Mouse (Mus musculus) testis, adult 2 months (tissue): ENCODE measurements around the gene Atxn7. TPM values are rescaled to one million over a fixed set of nuclear protein-coding genes. Genes with fewer than 3 reads are reported as not detected.
"Not testable (repeated sequence)": the region's sequence is repeated elsewhere in the genome, so short reads cannot be mapped to it uniquely, and the experiment has no call there.

Source experiments
- H3K27ac ChIP-seq: fragments of 200-500 bp; 2 replicates; pipeline ENCODE4 v1.5.1; 2012; ENCODE audit warnings: low read depth, low read length; ENCODE audit not compliant: control insufficient read depth, insufficient read depth
- H3K27me3 ChIP-seq: fragments of 200-500 bp; 2 replicates; pipeline ENCODE4 v1.6.1; 2012; ENCODE audit warnings: mild to moderate bottlenecking, low read length, moderate library complexity; ENCODE audit not compliant: control insufficient read depth, insufficient read depth
- H3K36me3 ChIP-seq: fragments of 200-500 bp; 2 replicates; pipeline ENCODE4 v1.6.1; 2012; ENCODE audit warnings: mild to moderate bottlenecking, low read length; ENCODE audit not compliant: control insufficient read depth, insufficient read depth
- H3K4me1 ChIP-seq: fragments of 200-500 bp; 2 replicates; pipeline ENCODE4 v1.6.1; 2012; ENCODE audit warnings: low read length; ENCODE audit not compliant: control insufficient read depth, insufficient read depth
- H3K4me3 ChIP-seq: fragments of 200-500 bp; 2 replicates; pipeline ENCODE4 v1.5.1; 2012; ENCODE audit warnings: low read depth, mild to moderate bottlenecking, low read length, moderate library complexity, mixed read lengths; ENCODE audit not compliant: control insufficient read depth
- CTCF ChIP-seq: fragments of 200-500 bp; IDR thresholded peaks from 2 replicates; pipeline ENCODE4 v1.5.1; 2012; ENCODE audit warnings: low read depth, mild to moderate bottlenecking, inconsistent platforms, low read length, moderate library complexity; ENCODE audit not compliant: control insufficient read depth, insufficient read depth, insufficient replicate concordance
- POLR2A ChIP-seq: fragments of 200-500 bp; IDR thresholded peaks from 2 replicates; pipeline ENCODE4 v1.6.1; 2012; ENCODE audit warnings: low read depth, mild to moderate bottlenecking, inconsistent platforms, low read length, moderate library complexity; ENCODE audit not compliant: control insufficient read depth
- polyA plus RNA-seq: library from polyadenylated mRNA; depleted of rRNA; stranded (reverse); fragments of >200 nt; gene quantifications from 2 replicates; pipeline ENCODE4 v1.2.3, GENCODE M21; 2012

Atxn7 gene
- polyA plus RNA-seq, 1 experiment: 18.8 TPM

DNA sequence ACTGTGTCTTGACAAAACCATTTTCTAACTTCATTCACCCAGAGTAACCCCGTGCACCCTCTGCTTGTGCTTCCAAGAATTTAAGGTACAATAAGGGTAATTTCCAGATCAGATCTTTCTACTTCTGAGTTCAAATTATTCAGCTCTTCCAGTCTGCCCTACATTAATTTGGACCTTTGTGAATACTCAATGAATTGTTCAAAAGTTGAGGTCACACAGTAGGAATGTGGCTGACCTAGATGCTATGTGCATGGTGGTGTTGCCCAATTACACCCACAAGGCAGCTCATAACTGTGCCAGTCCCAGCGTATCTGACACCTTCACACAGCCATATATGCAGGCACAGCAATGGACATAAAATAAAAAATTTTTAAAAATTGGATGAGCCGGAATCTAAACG, 16.6 kb upstream of the Atxn7 start:
- Histone ChIP-seq H3K27me3 (no peaks in the 10 kb centered on the region), H3K4me1 (no peaks in the 10 kb centered on the region), H3K27ac (no peak overlapping the region), H3K4me3 (no peak overlapping the region), H3K36me3 (no peaks in the 10 kb centered on the region)
- TF ChIP-seq POLR2A: no peak
- TF ChIP-seq CTCF: no peak

GRCm38 (mm10) chr14:13948345-13948744, 12.9 kb upstream of the Atxn7 start:
- Histone ChIP-seq H3K36me3 (0 out of 2 replicates have a peak, but pooled peaks cover 2% of the 10 kb centered on the region), H3K4me1 (no peaks in the 10 kb centered on the region), H3K4me3 (no peak overlapping the region), H3K27ac (no peak overlapping the region), H3K27me3 (no peaks in the 10 kb centered on the region)
- no peak for TF ChIP-seq CTCF
- no peak for TF ChIP-seq POLR2A

- Histone ChIP-seq H3K4me3 (no peak overlapping the region), H3K27me3 (no peaks in the 10 kb centered on the region), H3K4me1 (no peaks in the 10 kb centered on the region), H3K36me3 (0 out of 2 replicates have a peak, but pooled peaks cover 2% of the 10 kb centered on the region), H3K27ac (no peak overlapping the region)
- TF ChIP-seq CTCF (no peak; the same call in 1 of the 2 replicates), POLR2A (no peak)
Observed at GRCm38 (mm10) chr14:13950401-13950800, 10.8 kb upstream of the Atxn7 start.

DNA sequence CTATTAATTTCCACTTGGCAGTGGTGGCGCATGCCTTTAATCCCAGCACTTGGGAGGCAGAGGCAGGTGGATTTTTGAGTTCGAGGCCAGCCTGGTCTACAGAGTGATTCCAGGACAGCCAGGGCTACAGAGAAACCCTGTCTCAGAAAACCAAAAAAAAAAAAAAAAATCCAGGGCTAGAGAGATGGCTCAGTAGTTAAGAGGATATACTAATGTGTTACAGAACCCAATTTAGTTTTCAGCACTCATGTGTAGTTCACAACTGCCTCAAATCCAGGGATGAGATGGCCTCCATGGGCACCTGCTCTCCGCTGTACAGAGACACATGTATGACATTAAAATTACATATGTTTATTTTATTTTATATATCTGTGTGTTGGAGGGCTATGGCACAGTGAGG, 9.1 kb upstream of the Atxn7 start:
- not testable (repeated sequence) for H3K36me3 ChIP-seq, H3K4me3 ChIP-seq, H3K27ac ChIP-seq, H3K27me3 ChIP-seq, H3K4me1 ChIP-seq

GRCm38 (mm10) chr14:13960079-13960478, 1.2 kb upstream of the Atxn7 start:
- no peaks in the 10 kb centered on the region for H3K27me3 ChIP-seq
- no peaks in the 10 kb centered on the region for H3K36me3 ChIP-seq
- peaks cover 7% of the 10 kb centered on the region for H3K4me1 ChIP-seq
- TF ChIP-seq POLR2A: no peak
- no peak for TF ChIP-seq CTCF
- H3K4me3 ChIP-seq: peak overlapping the region; percentile 94
- peak overlapping the region; percentile 94 for H3K27ac ChIP-seq

- Histone ChIP-seq H3K36me3 (no peaks in the 10 kb centered on the region), H3K4me3 (peak overlapping the region; percentile 94), H3K4me1 (peaks cover 7% of the 10 kb centered on the region), H3K27ac (peak overlapping the region; percentile 94), H3K27me3 (no peaks in the 10 kb centered on the region)
- no peak for TF ChIP-seq POLR2A
- no peak for TF ChIP-seq CTCF
Observed at GRCm38 (mm10) chr14:13960482-13961325, 536 bp upstream of the Atxn7 start.

DNA sequence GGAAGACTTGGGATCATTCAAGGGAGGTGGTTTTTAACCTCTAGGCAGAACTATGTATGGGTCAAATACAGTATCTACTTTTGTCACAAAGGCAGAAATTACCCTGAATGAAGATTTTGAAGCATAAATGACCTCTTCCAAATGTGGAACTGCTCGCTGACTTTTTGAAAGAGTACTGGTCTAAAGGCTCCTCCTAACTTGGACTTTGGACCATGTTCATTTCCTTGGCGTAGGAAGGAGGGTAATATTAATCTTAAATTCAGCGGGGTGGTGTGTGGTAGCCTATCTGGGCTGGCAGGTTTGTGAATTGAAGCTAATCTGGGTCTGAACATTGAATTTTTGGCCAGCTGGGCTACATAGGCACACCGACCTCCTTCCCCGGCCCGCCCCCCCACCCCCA, 1.2 kb downstream of the Atxn7 start:
- Histone ChIP-seq H3K4me3 (peak overlapping the region; percentile 44; the same call in 1 of the 2 replicates), H3K27me3 (no peaks in the 10 kb centered on the region), H3K27ac (no peak overlapping the region), H3K36me3 (no peaks in the 10 kb centered on the region), H3K4me1 (peaks cover 7% of the 10 kb centered on the region)
- no peak for TF ChIP-seq POLR2A
- no peak for TF ChIP-seq CTCF
